Mouse (Mus musculus): ENCODE measurements around the gene Get4.

The Get4 gene

GRCm38 (mm10) chr5:139285383-139286067, 33.4 kb downstream of the Get4 start:
- no peak for DNase-seq

- no peak for DNase-seq
Observed at GRCm38 (mm10) chr5:139286142-139286941, 34.2 kb downstream of the Get4 start.

- no peak for DNase-seq
Observed at GRCm38 (mm10) chr5:139287099-139287498, 35.0 kb downstream of the Get4 start.

- DNase-seq = no peak
Observed at GRCm38 (mm10) chr5:139287787-139288186, 35.7 kb downstream of the Get4 start.

- DNase-seq = no peak
Observed at GRCm38 (mm10) chr5:139288591-139288990, 36.5 kb downstream of the Get4 start.

- DNase-seq = no peak
Observed at GRCm38 (mm10) chr5:139290467-139291259, 38.5 kb downstream of the Get4 start.

- DNase-seq = no peak
Observed at GRCm38 (mm10) chr5:139291811-139292560, 39.9 kb downstream of the Get4 start.

GRCm38 (mm10) chr5:139294089-139294488, 42.0 kb downstream of the Get4 start:
- DNase-seq = no peak

GRCm38 (mm10) chr5:139297092-139297491, 45.0 kb downstream of the Get4 start:
- DNase-seq = no peak

GRCm38 (mm10) chr5:139297745-139298144, 45.6 kb downstream of the Get4 start:
- no peak for DNase-seq

- DNase-seq = no peak
Observed at GRCm38 (mm10) chr5:139302101-139302500, 50.0 kb downstream of the Get4 start.

GRCm38 (mm10) chr5:139303646-139304061, 51.5 kb downstream of the Get4 start:
- DNase-seq = no peak

- no peak for DNase-seq
Observed at GRCm38 (mm10) chr5:139309946-139310345, 57.8 kb downstream of the Get4 start.

GRCm38 (mm10) chr5:139310477-139310876, 58.4 kb downstream of the Get4 start:
- DNase-seq = no peak

- no peak for DNase-seq
Observed at GRCm38 (mm10) chr5:139311822-139312221, 59.7 kb downstream of the Get4 start.

- DNase-seq = no peak
Observed at GRCm38 (mm10) chr5:139313536-139313935, 61.4 kb downstream of the Get4 start.

- DNase-seq = no peak
Observed at GRCm38 (mm10) chr5:139314941-139315642, 63.0 kb downstream of the Get4 start.

GRCm38 (mm10) chr5:139316982-139317675, 65.0 kb downstream of the Get4 start:
- DNase-seq = no peak

- no peak for DNase-seq
Observed at GRCm38 (mm10) chr5:139317751-139318504, 65.8 kb downstream of the Get4 start.
